Mouse (Mus musculus) lung, postnatal 14 days (tissue): ENCODE data around the gene Elavl1.

Experiments used
- DNase-seq: peaks from one replicate; pipeline ENCODE4 v3.0.0; 2021

Elavl1 gene

DNA sequence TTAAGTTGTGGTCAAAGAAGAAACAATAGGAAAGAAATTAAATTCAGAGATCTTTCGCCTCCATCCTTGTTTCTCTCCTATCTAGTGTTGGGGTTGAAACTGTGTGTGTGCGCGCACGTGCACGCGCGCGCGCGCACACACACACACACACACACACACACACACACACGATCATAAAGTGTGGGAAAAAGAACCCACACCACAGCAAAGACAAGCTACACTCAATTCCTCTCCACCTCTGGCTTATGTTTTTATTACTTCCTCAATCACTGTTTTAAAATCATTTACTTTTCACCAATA, 5.7 kb downstream of the Elavl1 start:
- DNase-seq: no peak

DNA sequence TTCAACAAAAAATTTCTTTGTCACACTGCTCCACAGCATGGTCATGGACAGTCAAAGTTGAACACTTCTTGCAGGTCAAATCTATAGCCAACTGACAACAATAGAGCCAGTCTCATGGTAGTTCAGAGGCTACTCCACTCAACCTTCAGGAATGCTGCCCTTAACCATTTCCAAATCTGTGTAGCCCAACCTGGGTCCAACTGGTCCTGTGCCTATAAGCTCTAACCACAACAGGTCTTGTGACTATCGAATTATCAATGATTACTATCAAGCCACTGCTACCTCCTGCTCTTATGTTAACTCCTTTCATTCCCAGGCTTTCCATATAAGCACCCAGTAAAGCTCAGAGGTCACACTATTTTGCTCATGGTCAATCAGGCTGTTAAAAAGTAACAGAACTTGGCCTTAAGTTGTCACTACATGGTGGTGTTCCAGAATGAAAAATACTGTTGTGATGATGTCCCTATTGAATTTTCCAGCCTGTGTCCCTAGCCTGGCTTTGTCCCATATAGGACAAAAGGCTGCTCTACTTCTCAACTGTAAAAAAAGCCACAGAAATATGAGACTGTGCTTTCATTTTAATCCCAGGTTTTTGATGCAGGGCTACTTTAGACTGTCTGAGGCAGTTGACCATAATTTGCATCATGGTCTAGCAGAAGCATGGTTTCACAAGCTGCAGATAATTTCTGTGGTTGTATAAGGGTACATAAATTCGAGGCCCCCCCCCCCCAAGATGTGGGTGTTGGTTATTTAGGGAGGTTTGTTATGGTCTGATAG, 6.2 kb downstream of the Elavl1 start:
- DNase-seq: no peak

DNA sequence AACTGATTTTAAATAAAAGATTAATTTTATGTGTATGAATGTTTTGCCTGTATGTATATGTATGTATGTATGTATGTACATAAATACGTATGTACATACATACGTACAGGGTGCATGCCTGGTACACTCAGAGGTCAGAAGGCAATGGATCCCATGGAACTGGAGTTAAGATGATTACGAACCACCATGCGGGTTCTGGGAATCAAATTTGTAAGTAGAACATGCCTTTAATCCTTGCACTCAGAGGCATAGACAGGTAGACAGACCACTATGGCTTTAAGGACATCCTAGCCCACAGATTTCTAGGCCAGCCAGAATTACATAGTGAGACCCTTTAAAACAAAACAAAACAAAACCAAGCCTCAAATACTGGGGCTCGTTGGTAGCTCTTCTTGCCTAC, 7.1 kb downstream of the Elavl1 start:
- DNase-seq: no peak

DNA sequence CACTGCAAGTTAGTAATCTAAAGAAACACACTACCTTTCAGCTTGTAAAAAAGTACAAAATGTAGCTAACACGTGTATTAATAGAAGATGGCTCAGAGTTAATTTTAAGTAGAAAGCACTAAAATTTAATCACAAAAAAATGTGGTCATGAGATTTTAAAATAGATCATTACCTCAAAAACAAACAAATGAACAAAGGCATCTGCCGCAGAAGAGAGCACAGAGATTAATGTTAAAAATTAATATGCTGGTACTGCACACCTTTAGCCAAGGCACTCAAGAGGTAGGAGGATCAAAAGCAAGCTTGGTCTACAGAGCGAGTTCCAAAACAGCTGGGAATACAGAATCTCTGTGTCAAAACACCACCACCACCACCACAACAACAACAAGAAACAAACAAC, 10.4 kb downstream of the Elavl1 start:
- no peak for DNase-seq

DNA sequence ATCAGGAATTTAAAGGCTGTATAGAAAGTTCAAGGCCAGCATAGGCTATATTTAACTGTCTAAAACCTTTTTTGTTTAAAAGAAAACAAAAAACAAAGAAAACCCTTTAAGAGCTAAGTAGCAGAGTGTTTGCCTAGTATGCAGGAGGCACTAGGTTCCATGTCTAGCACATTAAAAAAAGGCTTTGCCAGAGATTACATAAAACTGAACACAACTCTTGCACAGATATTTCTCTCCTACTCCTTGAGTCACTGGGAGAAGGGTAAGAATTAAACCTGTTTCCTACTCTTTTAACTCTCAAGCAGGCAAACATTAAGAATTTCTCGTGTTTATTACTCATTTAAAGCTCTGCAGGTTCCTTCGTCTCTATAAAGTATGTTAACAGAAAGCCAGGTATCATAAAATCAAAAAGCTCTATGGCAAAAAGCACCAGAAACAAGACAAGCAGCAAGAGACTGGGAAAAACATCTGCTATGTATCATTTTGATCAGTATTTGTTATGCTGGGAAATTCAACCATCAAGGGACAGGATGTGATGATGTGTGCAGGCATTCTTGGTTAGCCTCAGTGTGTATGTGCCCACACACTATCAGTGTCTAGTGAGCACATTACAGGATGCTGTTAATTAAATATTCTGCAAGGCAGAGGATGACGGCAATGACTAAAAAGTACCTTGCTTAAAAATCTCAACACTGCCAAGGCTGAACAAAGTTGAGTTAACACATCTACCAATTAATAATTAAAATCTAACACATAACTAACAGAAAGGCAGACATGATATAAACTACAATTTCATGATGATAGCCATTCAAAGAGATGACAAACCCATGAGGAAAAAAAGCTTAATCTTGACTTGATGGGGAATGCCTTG, 11.7 kb downstream of the Elavl1 start:
- no peak for DNase-seq

DNA sequence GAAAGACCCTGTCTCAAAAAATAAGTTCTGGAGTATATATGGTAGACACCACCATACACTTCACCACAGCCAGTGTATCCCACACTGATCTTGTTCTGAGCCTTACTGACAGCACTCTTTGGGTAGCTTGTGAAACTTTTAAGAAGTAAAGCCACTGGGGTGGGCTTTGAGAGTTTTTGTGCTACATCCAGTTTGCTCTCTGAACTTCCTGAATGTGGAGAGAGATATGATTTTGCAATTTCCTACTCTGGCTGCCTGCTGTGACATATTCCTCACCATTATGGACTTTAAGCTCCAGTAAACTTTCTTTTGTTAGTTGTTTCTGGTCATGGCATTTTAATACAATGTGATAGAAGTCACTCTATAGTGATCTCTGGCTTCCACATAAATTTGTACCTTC, 13.1 kb downstream of the Elavl1 start:
- DNase-seq: no peak

DNA sequence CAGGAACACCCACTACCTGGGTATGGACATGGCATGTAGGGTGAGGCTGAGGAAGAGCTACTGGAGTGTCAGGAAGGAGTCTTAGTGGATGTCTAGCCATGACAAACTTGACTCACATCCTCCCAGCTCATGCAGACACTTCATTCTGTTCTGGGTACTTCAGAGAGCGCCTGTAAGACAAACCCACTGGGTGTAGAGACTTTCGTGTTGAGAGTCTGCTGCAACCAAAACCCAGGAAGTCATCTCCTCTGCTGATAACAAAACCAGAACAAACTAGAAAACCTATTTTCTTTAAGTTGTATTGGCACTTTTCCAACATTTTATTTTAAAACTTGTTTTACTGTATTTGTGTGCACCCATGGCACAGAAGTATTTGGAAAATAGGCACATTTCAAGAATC, 19.4 kb downstream of the Elavl1 start:
- DNase-seq: no peak

DNA sequence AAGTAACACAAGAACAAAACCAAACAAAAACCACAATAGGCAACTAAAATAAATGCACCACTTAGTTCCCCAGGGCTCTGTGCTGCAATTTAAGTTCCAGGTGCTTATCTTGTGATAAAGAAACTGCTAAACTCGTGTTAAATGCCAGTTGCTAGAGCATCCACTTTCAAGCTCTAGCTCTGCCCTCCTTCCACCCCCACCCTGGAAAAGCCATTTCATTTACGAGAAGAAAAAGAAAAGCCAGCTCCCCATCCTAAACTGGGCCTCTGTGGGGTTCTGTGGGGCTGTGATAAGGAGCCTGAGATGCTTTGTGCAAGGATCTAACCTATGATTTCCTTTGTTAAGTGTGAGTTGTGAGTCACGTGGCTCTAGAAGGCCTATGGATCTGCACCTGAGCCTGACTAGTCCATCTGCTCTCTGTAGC, 21.1 kb downstream of the Elavl1 start:
- DNase-seq: no peak

DNA sequence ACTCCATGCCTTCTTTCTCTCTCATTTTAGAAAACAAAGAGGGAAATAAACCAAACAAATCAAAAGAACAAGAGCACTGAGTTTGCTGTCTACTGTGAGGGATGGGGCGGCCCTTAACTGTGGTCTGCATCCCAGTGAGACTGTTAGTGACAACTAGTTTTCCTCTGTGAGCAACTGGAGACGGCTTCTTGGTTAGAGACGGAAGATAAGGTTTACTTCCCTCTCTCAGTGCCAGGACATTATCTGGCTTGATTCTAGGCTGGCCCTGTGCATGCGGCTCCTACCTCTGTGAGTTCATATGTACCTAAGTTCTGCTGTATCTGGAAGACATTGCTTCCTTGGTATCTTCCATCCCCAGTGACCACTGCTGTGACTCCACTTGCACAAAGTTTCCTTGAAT, 27.4 kb downstream of the Elavl1 start:
- no peak for DNase-seq

DNA sequence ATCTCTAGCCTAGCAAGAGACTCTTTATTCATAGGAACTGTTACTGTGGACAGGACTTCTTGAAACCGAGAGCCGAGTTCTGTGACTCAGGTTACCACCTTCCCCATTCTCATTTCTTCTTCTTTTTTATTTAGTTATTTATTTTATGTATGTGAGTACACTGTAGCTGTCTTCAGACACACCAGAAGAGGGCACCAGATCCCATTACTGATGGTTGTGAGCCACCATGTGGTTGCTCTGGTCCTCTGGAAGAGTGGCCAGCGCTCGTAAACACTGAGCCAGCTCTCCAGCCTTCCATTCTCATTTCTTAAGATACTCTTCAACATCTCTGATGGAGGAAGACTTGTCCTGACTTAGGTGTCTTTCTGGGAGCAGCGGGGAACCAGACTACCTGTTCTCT, 32.5 kb downstream of the Elavl1 start:
- no peak for DNase-seq

DNA sequence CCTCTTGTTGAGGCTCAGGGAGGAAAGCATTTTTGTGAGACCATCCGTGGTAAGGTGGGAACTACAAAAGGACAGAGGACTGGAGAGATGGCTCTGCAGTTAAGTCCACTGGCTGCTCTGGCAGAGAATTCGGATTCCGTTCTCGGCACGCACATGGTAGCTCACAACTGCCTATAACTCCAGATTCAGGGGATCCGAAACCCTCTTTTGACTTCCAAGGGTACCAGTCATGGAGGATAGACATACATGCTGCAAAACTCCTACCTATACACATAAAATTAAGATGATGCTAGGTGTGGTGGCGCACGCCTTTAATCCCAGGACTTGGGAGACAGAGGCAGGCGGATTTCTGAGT, 49.1 kb downstream of the Elavl1 start:
- DNase-seq: no peak

DNA sequence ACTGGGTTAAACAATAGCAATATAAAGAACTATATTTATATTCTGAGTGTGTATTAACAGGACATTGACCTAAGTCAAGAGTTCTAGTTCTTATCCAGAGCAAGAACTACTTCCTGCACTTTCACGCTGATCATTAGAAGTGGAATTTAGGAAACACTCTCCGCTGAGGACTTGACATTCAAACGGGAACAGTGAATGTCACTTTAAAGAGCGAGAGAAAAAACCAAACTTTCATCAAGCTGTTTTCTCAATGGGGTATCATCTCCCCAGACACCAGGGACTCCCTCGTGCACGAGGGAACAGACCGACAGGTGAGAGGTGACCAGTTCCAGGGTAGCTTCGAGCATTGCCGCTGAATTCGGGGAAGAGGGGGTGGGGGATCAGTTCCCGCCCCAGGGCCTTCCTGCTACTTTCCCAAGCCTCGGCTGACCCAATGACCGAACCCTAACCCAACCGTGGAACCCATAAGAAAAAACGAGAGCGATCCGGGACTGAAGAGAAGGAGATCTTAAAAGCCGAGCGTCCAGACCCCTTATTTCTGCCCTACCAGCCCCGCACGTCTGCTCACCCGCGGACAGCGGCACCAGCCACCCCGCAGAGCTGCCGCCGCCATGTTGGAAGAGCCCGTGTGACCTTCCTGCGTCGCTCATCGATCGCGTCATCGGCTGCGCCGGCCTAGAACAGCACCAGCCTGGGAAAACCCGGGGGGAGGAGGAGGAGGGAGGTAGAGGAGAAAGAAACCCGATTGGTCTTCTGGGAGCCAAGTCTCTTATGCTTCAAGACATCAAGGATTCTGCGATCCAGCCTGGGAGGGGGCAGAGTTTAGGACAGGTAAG, 49.7 kb downstream of the Elavl1 start, which contains the start of gene Timm44:
Gene Timm44 (minus strand): TSS at position 639 of the 836 bp plus-strand sequence.
- DNase-seq: peak; percentile 93

DNA sequence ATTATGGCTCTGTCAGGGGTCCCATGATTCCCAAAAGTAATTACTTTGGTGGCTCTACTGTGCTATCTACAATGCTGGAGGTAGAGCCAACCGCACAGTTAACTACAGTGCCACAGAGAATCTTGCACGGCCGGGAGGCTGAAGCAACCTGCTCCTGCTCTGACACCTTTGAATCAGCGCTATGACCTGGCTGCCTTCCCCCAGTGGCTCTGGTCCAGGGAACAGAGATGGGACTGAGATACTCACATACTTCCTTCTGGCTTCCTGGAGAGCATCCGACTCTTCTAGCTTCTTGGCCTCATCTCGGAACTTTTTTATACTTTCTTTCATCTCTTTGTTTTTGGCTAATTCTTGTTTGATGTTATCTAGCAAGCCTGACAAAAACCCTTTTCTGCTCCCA, 55.6 kb downstream of the Elavl1 start:
- DNase-seq: no peak

DNA sequence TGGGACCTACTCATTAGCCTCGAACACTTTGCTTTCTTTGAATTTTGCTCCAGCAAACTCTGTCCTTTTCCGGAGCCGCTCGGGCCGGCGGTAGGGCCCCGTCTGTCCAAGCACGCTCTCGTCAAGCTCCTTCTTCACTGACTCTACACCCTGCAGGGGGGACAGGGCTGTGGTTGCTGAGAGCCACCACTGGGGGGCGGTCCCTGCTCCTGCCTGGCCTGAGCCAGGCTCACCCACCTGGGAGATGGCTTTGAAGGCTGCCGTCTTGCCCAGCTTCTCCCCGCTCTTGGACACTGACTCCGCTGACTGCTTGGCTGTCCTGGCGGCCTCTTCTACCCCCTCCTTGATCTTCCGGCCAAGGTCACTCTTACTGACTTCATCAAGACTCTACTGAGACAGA, 57.6 kb downstream of the Elavl1 start:
- no peak for DNase-seq

DNA sequence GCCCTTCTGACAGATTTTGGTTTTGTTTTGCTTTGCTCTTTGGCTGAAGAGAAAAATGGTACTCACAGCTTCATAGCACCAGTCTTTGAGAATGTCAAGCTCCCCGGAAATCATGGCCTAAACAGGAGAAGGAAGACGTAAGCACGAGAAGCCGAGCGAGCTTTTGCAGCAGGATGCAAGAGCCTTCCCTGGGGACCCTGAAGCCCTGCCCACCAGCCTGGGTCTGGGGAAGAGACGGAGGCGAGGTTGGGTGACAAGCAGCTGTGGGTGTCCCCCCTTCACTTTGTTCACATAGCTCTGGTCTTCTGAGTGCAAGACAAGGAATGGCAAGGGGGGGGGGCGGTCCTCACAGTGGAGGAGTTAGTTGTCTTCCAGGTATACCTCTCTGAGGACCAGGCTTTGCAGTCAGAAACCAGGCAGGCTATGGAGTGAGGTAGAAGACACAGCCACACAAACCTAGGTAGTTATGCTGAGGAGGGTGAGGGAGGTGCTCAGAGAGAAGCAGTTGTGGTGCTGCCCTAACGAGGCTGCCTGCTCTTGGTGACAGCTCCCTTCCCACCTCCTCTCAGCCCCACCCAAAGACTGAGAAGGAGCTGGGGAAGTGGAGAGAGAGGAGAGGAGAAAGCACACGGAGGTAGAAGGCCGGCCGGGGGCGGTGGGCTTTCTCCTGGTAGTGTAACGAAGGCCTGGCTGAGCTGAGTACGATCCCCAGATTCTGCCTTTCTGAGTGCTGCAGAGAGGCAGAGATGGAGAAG, 59.9 kb downstream of the Elavl1 start:
- DNase-seq: no peak

DNA sequence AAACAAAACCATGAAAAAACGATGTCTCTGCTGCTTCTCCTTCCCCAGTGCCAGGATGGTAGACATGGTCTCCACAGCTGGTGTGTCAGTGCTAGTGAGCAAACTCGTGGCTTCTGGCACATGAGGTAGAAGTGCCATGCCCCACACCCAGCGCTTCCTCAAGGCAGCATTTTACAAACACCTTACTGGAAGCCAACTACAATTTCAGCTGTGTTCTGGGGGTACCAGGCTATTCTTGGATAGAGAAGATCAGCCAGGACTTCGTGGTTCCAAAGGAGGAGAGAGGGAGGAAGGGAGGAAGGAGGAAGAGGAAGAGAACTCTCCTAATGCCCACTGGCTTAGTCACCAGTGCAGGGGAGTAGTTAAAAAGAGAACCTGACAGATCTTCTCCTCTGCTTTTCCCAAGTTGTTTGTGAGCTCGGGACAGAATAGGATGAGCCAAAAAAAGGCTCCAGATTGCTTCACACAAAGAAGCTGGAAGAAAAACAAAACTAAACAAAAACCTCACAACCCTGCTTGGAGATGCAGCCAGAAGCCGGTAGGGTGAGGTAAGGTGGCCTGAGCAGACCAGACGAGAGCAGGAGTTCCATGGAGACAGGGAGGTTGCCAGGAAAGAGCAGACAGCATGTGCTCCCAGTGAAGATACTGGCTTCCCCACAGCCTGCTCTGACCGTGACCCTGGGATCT, 62.0 kb downstream of the Elavl1 start:
- DNase-seq: no peak

DNA sequence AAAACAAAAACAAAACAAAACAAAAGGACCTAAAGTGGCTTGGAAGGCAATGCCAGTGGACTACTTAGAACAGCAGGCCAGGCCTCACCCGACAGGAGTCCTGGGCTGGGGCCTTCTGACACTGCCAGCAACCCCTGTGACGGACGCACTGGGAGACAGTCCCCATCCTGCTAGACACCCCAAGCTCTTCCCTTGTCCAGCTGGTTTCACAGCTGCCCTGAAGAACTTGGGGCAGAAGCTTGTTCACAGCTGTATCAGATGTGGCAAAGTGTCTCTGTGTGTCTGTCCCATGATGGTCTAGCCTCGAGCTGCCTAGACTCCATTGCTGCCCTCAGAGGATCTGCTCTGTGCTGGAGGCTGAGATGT, 65.4 kb downstream of the Elavl1 start:
- no peak for DNase-seq

DNA sequence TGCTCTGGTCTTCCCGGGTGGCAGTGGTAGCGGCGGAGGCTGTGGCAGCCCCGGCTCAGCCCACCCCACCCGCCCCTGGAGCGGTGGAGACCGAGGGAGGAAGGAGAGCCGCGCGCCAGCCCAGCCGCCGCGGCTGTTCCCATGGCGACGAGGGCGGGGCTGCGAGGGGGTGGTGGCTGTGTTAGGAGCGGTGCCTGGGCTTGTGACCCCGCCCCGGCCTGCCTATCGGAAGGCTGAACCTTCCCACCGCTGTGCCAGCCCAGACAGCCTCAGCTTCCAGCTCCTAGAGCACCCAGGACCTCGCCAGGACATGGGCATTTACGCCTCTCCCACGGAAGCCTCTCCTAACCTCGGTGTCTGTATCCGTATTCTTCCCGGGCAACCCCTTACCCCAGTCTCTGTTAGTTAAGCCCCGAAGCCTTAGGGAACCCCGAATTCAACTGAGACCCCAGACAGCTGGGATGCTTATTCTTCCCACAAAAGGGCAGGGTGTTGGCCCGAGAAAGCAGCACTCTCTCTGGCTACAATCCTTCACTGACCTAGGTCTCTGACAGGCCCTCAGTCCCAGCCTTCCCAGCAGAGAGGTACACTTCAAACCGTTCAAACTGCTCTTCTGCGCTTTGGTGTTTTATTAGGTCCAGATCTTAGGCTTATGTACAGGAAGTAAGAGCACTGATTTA, 65.9 kb downstream of the Elavl1 start, which contains the start of gene Ctxn1:
Gene Ctxn1 (minus strand): TSS at position 150 of the 680 bp plus-strand sequence.
- DNase-seq: peak; percentile 98

DNA sequence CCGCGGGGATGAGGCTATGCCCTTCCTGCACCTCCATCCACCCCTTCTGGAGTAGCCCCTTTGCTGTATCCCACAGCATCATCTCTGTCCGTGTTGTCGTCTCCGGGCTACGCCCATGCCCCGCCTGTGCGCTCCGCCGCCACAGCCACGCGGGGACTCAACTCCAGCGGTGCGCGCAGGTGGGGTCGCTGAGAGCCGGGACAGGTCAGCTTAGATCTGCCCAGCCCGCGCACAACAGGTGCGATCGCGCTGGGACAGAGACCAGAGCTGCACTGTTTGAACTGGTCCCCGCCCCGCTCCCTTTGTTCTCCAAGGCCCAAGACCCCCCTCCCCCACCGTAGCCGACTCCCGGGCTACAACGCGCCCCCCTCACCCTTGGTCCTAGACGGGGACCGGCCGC, 66.5 kb downstream of the Elavl1 start:
- DNase-seq: no peak

DNA sequence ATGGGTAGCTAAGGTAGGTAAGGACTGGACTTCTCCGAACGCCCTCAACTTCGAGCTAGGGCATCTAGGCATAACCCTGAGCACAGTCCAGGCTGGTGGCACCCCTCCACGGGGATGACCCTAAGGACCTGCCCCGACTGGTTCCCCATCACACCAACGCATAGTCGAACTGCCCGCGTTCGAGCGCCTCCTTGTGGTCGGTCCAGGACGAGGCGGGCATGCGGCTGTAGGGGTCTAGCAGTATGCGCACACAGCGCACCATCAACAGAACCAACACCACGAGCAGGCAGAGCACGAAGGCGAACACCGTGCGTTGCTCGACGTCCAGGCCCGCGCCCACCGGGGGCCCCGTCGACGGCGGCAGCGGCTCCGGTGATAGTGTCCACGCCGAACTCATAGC, 67.0 kb downstream of the Elavl1 start:
- DNase-seq: peak; percentile 83

DNA sequence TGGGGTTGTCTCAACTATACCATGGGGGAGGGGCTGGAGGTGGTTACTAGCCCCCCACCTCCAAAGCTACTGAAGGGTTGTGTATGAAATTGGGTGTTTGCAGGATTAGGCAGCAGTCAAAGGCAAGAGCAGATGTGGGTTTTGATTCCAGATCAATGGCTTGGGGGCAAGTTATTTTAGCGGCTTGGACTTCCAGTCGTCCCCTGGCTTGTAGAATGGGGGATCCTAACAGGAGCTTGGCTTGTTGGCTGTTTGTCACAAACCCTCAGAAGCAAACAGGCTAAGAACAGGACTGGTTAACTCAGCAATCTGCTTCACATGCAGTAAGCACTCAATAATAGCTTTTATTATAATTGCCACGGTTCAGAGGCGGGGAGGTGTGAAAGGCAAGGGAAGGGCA, 67.9 kb downstream of the Elavl1 start:
- DNase-seq: no peak

DNA sequence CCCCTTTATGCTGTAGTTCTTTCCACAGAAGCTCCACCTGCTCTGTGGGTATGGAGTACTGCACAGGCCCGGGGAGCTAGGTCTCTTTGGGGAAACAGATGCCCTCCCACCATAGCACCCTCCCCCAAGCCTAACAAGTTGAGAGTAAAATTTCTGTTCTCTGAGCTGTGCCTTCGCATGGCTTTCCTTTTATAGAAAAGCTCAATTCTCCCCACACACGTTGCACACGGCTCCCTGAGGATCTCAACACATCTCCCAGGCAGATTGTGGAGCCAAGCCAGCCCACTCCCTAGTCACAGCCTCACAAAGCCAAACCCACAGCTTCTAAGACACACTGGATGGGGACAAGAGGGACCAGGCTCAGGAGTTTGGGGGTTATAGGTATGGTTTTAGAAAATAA, 68.3 kb downstream of the Elavl1 start:
- DNase-seq: no peak
